Mouse (Mus musculus) E14TG2a.4 (cell line): ENCODE data around the gene St5.

Source experiments
- H3K27me3 ChIP-seq: 2 replicates; pipeline ENCODE4 v1.6.1; 2014; ENCODE audit warnings: low read length, control low read depth; ENCODE audit not compliant: insufficient read depth
- H3K36me3 ChIP-seq: 2 replicates; pipeline ENCODE4 v1.6.1; 2014; ENCODE audit warnings: low read length, control low read depth; ENCODE audit not compliant: insufficient read depth
- H3K4me1 ChIP-seq: replicated peaks from 2 replicates; pipeline ENCODE4 v1.6.1; 2014; ENCODE audit warnings: low read depth, low read length, control low read depth
- H3K4me3 ChIP-seq: replicated peaks from 2 replicates; pipeline ENCODE4 v1.5.1; 2014; ENCODE audit warnings: mild to moderate bottlenecking, low read length
- H3K9me3 ChIP-seq: 2 replicates; pipeline ENCODE4 v1.6.1; 2014; ENCODE audit warnings: low read length, control low read depth
- CTCF ChIP-seq: conservative IDR thresholded peaks from 2 replicates; pipeline ENCODE4 v1.5.1; 2014; ENCODE audit warnings: low read length
- NANOG ChIP-seq: IDR thresholded peaks from 2 replicates; pipeline ENCODE4 v1.6.1; 2014; ENCODE audit warnings: borderline replicate concordance, low read length, mixed read lengths
- POU5F1 ChIP-seq: IDR thresholded peaks from 2 replicates; pipeline ENCODE4 v1.6.1; 2014; ENCODE audit warnings: low read length, borderline replicate concordance

St5 gene

GRCm38 (mm10) chr7:109690101-109690500 is 13.3 kb downstream of the St5 start:
- Histone ChIP-seq H3K27me3 (no peaks in the 10 kb centered on the region), H3K36me3 (no peaks in the 10 kb centered on the region), H3K4me1 (peaks cover 67% of the 10 kb centered on the region), H3K4me3 (no peak overlapping the region), H3K9me3 (no peaks in the 10 kb centered on the region)
- TF ChIP-seq CTCF, result peak; percentile 61
- TF ChIP-seq NANOG, result no peak

GRCm38 (mm10) chr7:109686585-109687128 is 16.7 kb downstream of the St5 start:
- TF ChIP-seq CTCF, result no peak
- TF ChIP-seq POU5F1, result no peak
- no peak for TF ChIP-seq NANOG
- Histone ChIP-seq H3K4me3 (no peak overlapping the region), H3K4me1 (peaks cover 37% of the 10 kb centered on the region), H3K27me3 (no peaks in the 10 kb centered on the region), H3K36me3 (no peaks in the 10 kb centered on the region), H3K9me3 (no peaks in the 10 kb centered on the region)

GRCm38 (mm10) chr7:109680879-109681278 is 22.5 kb downstream of the St5 start:
- H3K4me3 ChIP-seq, result no peak overlapping the region
- H3K4me1 ChIP-seq, result peaks cover 6% of the 10 kb centered on the region; the same call in 1 of the 2 replicates
- TF ChIP-seq CTCF, result no peak
- no peak for TF ChIP-seq POU5F1
- no peak for TF ChIP-seq NANOG
- no peaks in the 10 kb centered on the region for H3K27me3 ChIP-seq
- no peaks in the 10 kb centered on the region for H3K9me3 ChIP-seq
- no peaks in the 10 kb centered on the region for H3K36me3 ChIP-seq

GRCm38 (mm10) chr7:109680284-109680683 is 23.1 kb downstream of the St5 start:
- Histone ChIP-seq H3K4me3 (no peak overlapping the region), H3K4me1 (peaks cover 6% of the 10 kb centered on the region; the same call in 1 of the 2 replicates), H3K27me3 (no peaks in the 10 kb centered on the region), H3K9me3 (no peaks in the 10 kb centered on the region), H3K36me3 (0 out of 2 replicates have a peak, but pooled peaks cover 2% of the 10 kb centered on the region)
- TF ChIP-seq CTCF (peak; percentile 40), NANOG (no peak)

GRCm38 (mm10) chr7:109674944-109675628 is 28.3 kb downstream of the St5 start:
- Histone ChIP-seq H3K27me3 (peaks cover 3% of the 10 kb centered on the region; the same call in 1 of the 2 replicates), H3K9me3 (no peaks in the 10 kb centered on the region), H3K36me3 (peaks cover 7% of the 10 kb centered on the region; the same call in 1 of the 2 replicates), H3K4me3 (no peak overlapping the region), H3K4me1 (peaks cover 25% of the 10 kb centered on the region)
- no peak for TF ChIP-seq NANOG
- TF ChIP-seq POU5F1, result no peak
- no peak for TF ChIP-seq CTCF

- no peak for TF ChIP-seq CTCF
- TF ChIP-seq NANOG, result no peak
- no peak for TF ChIP-seq POU5F1
- H3K4me3 ChIP-seq, result peak overlapping the region; percentile 80
- no peaks in the 10 kb centered on the region for H3K9me3 ChIP-seq
- H3K27me3 ChIP-seq, result peaks cover 5% of the 10 kb centered on the region; the same call in 1 of the 2 replicates
- H3K36me3 ChIP-seq, result peaks cover 7% of the 10 kb centered on the region; the same call in 1 of the 2 replicates
- H3K4me1 ChIP-seq, result peaks cover 28% of the 10 kb centered on the region
Observed at GRCm38 (mm10) chr7:109671581-109672471, 31.6 kb downstream of the St5 start.

- H3K36me3 ChIP-seq, result no peaks in the 10 kb centered on the region; the same call in 1 of the 2 replicates
- peaks cover 5% of the 10 kb centered on the region; the same call in 1 of the 2 replicates for H3K27me3 ChIP-seq
- H3K4me3 ChIP-seq, result no peak overlapping the region
- no peaks in the 10 kb centered on the region for H3K9me3 ChIP-seq
- no peak for TF ChIP-seq CTCF
- TF ChIP-seq NANOG, result no peak
- TF ChIP-seq POU5F1, result no peak
- H3K4me1 ChIP-seq, result peaks cover 32% of the 10 kb centered on the region
Observed at GRCm38 (mm10) chr7:109669426-109670170, 33.8 kb downstream of the St5 start.
